Mouse (Mus musculus) embryonic facial prominence, embryonic 13.5 days (tissue): ENCODE results near the gene Kdm3a. TPM values are rescaled to one million over a fixed set of nuclear protein-coding genes. Genes with fewer than 3 reads are reported as not detected.

Source experiments
- ATAC-seq: fragments of 200-750 bp; cut with Nextera tagmentation; 2 replicates; pipeline ENCODE4 v1.8.0; 2017; ENCODE audit warnings: low read depth; ENCODE audit not compliant: insufficient number of reproducible peaks, insufficient read depth, low FRiP score, low TSS enrichment
- H3K27ac ChIP-seq: fragments of 300-500 bp; sonication (generic); 2 replicates; pipeline ENCODE4 v1.5.1; 2015; ENCODE audit warnings: moderate library complexity, mild to moderate bottlenecking, inconsistent platforms
- H3K27me3 ChIP-seq: fragments of 300-500 bp; sonication (generic); 2 replicates; pipeline ENCODE4 v1.6.1; 2015; ENCODE audit warnings: mild to moderate bottlenecking, inconsistent platforms
- H3K36me3 ChIP-seq: fragments of 300-500 bp; sonication (generic); 2 replicates; pipeline ENCODE4 v1.6.1; 2015; ENCODE audit warnings: mild to moderate bottlenecking, inconsistent platforms
- H3K4me1 ChIP-seq: fragments of 300-500 bp; sonication (generic); 2 replicates; pipeline ENCODE4 v1.6.1; 2015; ENCODE audit warnings: inconsistent platforms
- H3K4me2 ChIP-seq: fragments of 300-500 bp; sonication (generic); 2 replicates; pipeline ENCODE4 v1.6.1; 2015; ENCODE audit warnings: moderate library complexity, mild to moderate bottlenecking, inconsistent platforms
- H3K4me3 ChIP-seq: fragments of 300-500 bp; sonication (generic); 2 replicates; pipeline ENCODE4 v1.5.1; 2015; ENCODE audit warnings: mild to moderate bottlenecking, inconsistent platforms
- H3K9ac ChIP-seq: fragments of 300-500 bp; sonication (generic); 2 replicates; pipeline ENCODE4 v1.6.1; 2015; ENCODE audit warnings: mild to moderate bottlenecking, inconsistent platforms
- H3K9me3 ChIP-seq: fragments of 300-500 bp; sonication (generic); 2 replicates; pipeline ENCODE4 v1.6.1; 2016; ENCODE audit warnings: inconsistent platforms
- WGBS: fragments of 180-500 bp; shearing (Covaris S2); methylation state at CpG from one replicate; pipeline ENCODE4 v1.1.7; 2015; ENCODE audit warnings: mixed read lengths; 5-methylcytosine and 5-hydroxymethylcytosine counted together
- polyA plus RNA-seq: library from polyadenylated mRNA; unstranded; fragments of >200 nt; fragmentation: Nextera tagmentation; extraction: Ambion mirVana; gene quantifications from 2 replicates; pipeline ENCODE4 v1.2.1, GENCODE M21; 2015

Gene Kdm3a
- polyA plus RNA-seq, 1 experiment from 2014 or later = 52.8 TPM

GRCm38 (mm10) chr6:71569025-71569424 is 63.8 kb downstream of the Kdm3a start:
- H3K4me2 ChIP-seq = no peak overlapping the region
- peaks cover 30% of the 10 kb centered on the region for H3K36me3 ChIP-seq
- no peak for ATAC-seq
- H3K9me3 ChIP-seq = no peaks in the 10 kb centered on the region
- H3K9ac ChIP-seq = no peak overlapping the region
- peak overlapping the region; percentile 11; the same call in 1 of the 2 replicates for H3K27ac ChIP-seq
- peaks cover 9% of the 10 kb centered on the region for H3K4me1 ChIP-seq
- WGBS = 35% methylated on average over 2 of the region's 2 CpGs
- no peak overlapping the region for H3K4me3 ChIP-seq
- H3K27me3 ChIP-seq = no peaks in the 10 kb centered on the region

GRCm38 (mm10) chr6:71568616-71569015 is 64.2 kb downstream of the Kdm3a start:
- Histone ChIP-seq H3K9ac (no peak overlapping the region), H3K36me3 (peaks cover 26% of the 10 kb centered on the region), H3K9me3 (no peaks in the 10 kb centered on the region), H3K4me1 (peaks cover 9% of the 10 kb centered on the region), H3K4me3 (no peak overlapping the region), H3K27ac (no peak overlapping the region), H3K4me2 (no peak overlapping the region), H3K27me3 (no peaks in the 10 kb centered on the region)
- 80% methylated on average over 3 of the region's 3 CpGs for WGBS
- ATAC-seq = no peak

GRCm38 (mm10) chr6:71556826-71557225 is 76.0 kb downstream of the Kdm3a start:
- ATAC-seq = no peak
- H3K9me3 ChIP-seq = no peaks in the 10 kb centered on the region
- H3K4me3 ChIP-seq = no peak overlapping the region
- H3K9ac ChIP-seq = no peak overlapping the region
- H3K27me3 ChIP-seq = no peaks in the 10 kb centered on the region
- WGBS = 94% methylated on average over 2 of the region's 2 CpGs
- H3K36me3 ChIP-seq = peaks cover 20% of the 10 kb centered on the region
- H3K4me2 ChIP-seq = no peak overlapping the region
- no peak overlapping the region for H3K27ac ChIP-seq
- no peaks in the 10 kb centered on the region for H3K4me1 ChIP-seq

GRCm38 (mm10) chr6:71555507-71555951 is 77.3 kb downstream of the Kdm3a start:
- no peaks in the 10 kb centered on the region for H3K9me3 ChIP-seq
- 93% methylated on average over 2 of the region's 2 CpGs for WGBS
- H3K4me3 ChIP-seq = no peak overlapping the region
- H3K4me2 ChIP-seq = no peak overlapping the region
- H3K4me1 ChIP-seq = no peaks in the 10 kb centered on the region
- no peak overlapping the region for H3K27ac ChIP-seq
- peaks cover 10% of the 10 kb centered on the region for H3K36me3 ChIP-seq
- H3K27me3 ChIP-seq = no peaks in the 10 kb centered on the region
- H3K9ac ChIP-seq = no peak overlapping the region
- ATAC-seq = no peak

- WGBS = under 1% methylated on average over 57 of the region's 59 CpGs
- peak; percentile 99 for ATAC-seq
- H3K4me3 ChIP-seq = peak within 1 kb of the TSS; percentile 75
- peak within 1 kb of the TSS; percentile 97 for H3K9ac ChIP-seq
- H3K4me1 ChIP-seq = no peaks in the 10 kb centered on the region
- peak within 1 kb of the TSS; percentile 64 for H3K4me2 ChIP-seq
- no peaks in the 10 kb centered on the region; the same call in 1 of the 2 replicates for H3K27me3 ChIP-seq
- H3K36me3 ChIP-seq = 0 out of 2 replicates have a peak, but pooled peaks cover 2% of the 10 kb centered on the region
- peak within 1 kb of the TSS; percentile 99 for H3K27ac ChIP-seq
- no peaks in the 10 kb centered on the region for H3K9me3 ChIP-seq
Observed at GRCm38 (mm10) chr6:71543686-71544499, 88.9 kb downstream of the Kdm3a start, which contains the start of gene Chmp3. Gene Chmp3 (plus strand): TSS chr6:71543797.

Other genes with a start within 250 kb of the Kdm3a start
- gene Rmnd5a, start 192.4 kb downstream of the Kdm3a start, polyA plus RNA-seq = 10.6 and 13.0 TPM in 2 replicates
- 14.0 and 16.3 TPM in 2 replicates for gene Rnf103, start 139.1 kb downstream of the Kdm3a start, polyA plus RNA-seq
- 56.7 and 60.5 TPM in 2 replicates for gene Chmp3, start 89.2 kb downstream of the Kdm3a start, polyA plus RNA-seq
- 9.7 and 10.0 TPM in 2 replicates for gene Reep1, start 74.6 kb upstream of the Kdm3a start, polyA plus RNA-seq
- 59.3 and 60.8 TPM in 2 replicates for gene Mrpl35, start 194.0 kb upstream of the Kdm3a start, polyA plus RNA-seq
- 152 and 170 TPM in 2 replicates for gene Immt, start 198.3 kb upstream of the Kdm3a start, polyA plus RNA-seq